Mouse (Mus musculus): ENCODE data around the gene Etv4. TPM values are rescaled to one million over a fixed set of nuclear protein-coding genes. Genes with fewer than 3 reads are reported as not detected.

Gene Etv4
- polyA plus RNA-seq, 1 experiment = 26.9 TPM

DNA sequence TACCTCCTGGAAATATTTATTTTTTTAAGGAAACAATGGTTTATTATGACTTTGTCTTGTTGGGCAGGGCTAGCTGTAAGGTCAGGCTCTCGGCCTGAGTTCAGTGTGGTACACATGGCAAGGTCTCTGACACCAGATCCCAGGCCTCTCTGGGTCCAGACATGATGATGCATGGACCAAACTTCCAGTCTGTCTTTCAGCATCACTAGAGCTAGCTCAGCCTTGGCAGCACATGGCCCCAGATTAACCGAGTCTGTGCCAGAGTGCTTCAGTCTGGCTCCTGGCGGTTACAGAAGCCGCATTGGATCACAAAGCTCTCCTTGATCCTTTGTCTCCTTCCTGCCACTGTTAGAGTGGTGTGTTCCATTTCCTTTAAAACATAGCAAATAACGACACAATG lies 17.8 kb downstream of the Etv4 start:
- Histone ChIP-seq H3K27ac (ENCODE audit: insufficient read depth, low read length) (no peak overlapping the region), H3K4me3 (replicated peaks; ENCODE audit: insufficient read depth, low read depth, low read length) (no peak overlapping the region), H3K27me3 (ENCODE audit: control insufficient read depth, insufficient read depth, low read length) (no peaks in the 10 kb centered on the region), H3K4me1 (ENCODE audit: control insufficient read depth, insufficient read depth, low read length) (no peaks in the 10 kb centered on the region)
- TF ChIP-seq POLR2A (IDR thresholded peaks at IDR 0.05; ENCODE audit: borderline replicate concordance, insufficient read depth, low read length) = no peak
- no peak for TF ChIP-seq CTCF (IDR thresholded peaks at IDR 0.05; ENCODE audit: borderline replicate concordance, insufficient read depth, low read depth, low read length)
- DNase-seq = no peak
- 51% methylated on average over 5 of the region's 5 CpGs for WGBS

DNA sequence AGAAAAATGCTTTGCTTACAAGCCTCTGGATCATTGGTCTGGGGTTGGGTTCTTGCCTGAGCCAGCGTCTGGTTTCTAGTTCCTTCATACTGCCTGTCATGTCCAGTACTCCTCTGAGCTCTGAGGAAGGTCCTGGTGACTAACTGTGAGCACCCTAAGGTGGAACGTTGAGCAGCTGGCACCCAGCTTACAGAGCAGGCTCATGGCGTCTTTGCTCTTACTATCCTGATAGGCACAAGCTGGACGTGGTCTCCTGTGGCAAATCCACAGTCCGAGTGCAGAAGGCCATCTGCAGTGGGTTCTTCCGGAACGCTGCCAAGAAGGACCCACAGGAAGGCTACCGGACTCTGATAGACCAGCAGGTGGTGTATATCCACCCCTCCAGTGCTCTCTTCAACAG lies 20.6 kb downstream of the Etv4 start:
- H3K27me3 ChIP-seq (ENCODE audit: control insufficient read depth, insufficient read depth, low read length) = no peaks in the 10 kb centered on the region
- WGBS = 81% methylated on average over 8 of the region's 8 CpGs
- no peak overlapping the region for H3K27ac ChIP-seq (ENCODE audit: insufficient read depth, low read length)
- no peak overlapping the region for H3K4me3 ChIP-seq (replicated peaks; ENCODE audit: insufficient read depth, low read depth, low read length)
- no peak for TF ChIP-seq POLR2A (IDR thresholded peaks at IDR 0.05; ENCODE audit: borderline replicate concordance, insufficient read depth, low read length)
- no peak for TF ChIP-seq CTCF (IDR thresholded peaks at IDR 0.05; ENCODE audit: borderline replicate concordance, insufficient read depth, low read depth, low read length)
- DNase-seq = no peak
- H3K4me1 ChIP-seq (ENCODE audit: control insufficient read depth, insufficient read depth, low read length) = no peaks in the 10 kb centered on the region

DNA sequence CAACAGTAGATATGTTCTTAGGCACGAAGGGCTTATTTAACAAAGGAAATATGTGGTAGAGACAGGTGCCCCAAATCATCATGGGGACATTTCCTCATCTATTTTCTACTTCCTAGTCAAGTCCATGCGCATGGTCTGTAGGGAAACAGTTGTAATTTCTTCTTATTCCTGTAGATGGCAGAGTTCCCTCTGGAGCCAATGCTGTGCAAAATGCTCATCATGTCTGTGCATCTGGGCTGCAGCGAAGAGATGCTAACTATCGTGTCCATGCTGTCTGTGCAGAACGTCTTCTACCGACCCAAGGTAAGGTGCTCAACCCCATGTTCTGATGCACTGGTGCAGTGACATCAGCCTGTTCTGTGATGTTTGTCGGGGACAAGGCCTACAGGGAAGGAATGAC lies 21.4 kb downstream of the Etv4 start:
- no peaks in the 10 kb centered on the region for H3K4me1 ChIP-seq (ENCODE audit: control insufficient read depth, insufficient read depth, low read length)
- TF ChIP-seq CTCF (IDR thresholded peaks at IDR 0.05; ENCODE audit: borderline replicate concordance, insufficient read depth, low read depth, low read length) = peak; percentile 59; the same call in 1 of the 2 replicates
- no peak for TF ChIP-seq POLR2A (IDR thresholded peaks at IDR 0.05; ENCODE audit: borderline replicate concordance, insufficient read depth, low read length)
- no peaks in the 10 kb centered on the region for H3K27me3 ChIP-seq (ENCODE audit: control insufficient read depth, insufficient read depth, low read length)
- peak in 1 of 2 experiments; percentile 44 for DNase-seq
- 39% methylated on average over 7 of the region's 7 CpGs for WGBS
- no peak overlapping the region for H3K4me3 ChIP-seq (replicated peaks; ENCODE audit: insufficient read depth, low read depth, low read length)
- H3K27ac ChIP-seq (ENCODE audit: insufficient read depth, low read length) = no peak overlapping the region

DNA sequence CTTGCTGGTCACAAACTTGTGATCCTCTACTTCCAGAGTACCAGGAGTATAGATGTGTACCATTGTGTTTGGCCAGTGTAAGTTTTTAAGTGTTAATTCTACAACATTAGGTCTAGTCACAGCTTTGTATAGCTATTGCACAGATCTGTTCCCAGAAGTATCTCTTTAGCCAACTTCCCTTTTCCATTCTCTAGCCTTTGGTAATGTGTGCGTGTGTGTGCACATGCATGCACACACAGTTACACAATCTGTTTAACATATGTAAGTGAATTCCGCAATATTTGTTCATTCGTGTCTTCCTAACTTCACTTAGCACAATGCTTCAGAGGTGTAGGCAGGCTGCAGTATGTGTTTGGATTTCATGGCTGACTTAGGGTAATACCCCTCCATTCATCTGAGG lies 25.6 kb downstream of the Etv4 start:
- no peak for DNase-seq
- Histone ChIP-seq H3K27ac (ENCODE audit: insufficient read depth, low read length) (no peak overlapping the region), H3K4me3 (replicated peaks; ENCODE audit: insufficient read depth, low read depth, low read length) (no peak overlapping the region), H3K4me1 (ENCODE audit: control insufficient read depth, insufficient read depth, low read length) (no peaks in the 10 kb centered on the region), H3K27me3 (ENCODE audit: control insufficient read depth, insufficient read depth, low read length) (no peaks in the 10 kb centered on the region)
- TF ChIP-seq POLR2A (IDR thresholded peaks at IDR 0.05; ENCODE audit: borderline replicate concordance, insufficient read depth, low read length) (no peak), CTCF (IDR thresholded peaks at IDR 0.05; ENCODE audit: borderline replicate concordance, insufficient read depth, low read depth, low read length) (no peak)
- WGBS = 97% methylated on average over 3 of the region's 3 CpGs

DNA sequence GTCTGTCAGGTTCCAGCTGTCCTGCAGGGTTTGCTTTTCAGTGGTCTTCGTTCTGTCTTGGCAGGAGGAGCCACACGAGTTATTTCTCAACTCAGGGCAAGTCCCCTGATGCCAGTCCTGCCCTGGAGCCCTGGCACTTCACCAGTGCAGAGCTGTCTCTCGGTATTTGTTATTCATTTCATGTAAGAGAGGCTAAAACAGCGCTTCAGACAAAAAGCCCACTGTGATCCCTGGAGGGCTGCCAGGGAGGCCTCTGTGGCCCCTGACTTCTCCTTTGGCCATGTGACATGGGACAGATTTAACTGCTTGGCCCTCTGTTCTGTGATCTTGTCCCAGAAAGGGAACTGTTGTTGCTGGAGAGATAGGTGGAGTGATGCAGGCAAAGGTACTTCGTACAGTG lies 26.7 kb downstream of the Etv4 start:
- Histone ChIP-seq H3K4me3 (replicated peaks; ENCODE audit: insufficient read depth, low read depth, low read length) (no peak overlapping the region), H3K27me3 (ENCODE audit: control insufficient read depth, insufficient read depth, low read length) (no peaks in the 10 kb centered on the region), H3K27ac (ENCODE audit: insufficient read depth, low read length) (no peak overlapping the region), H3K4me1 (ENCODE audit: control insufficient read depth, insufficient read depth, low read length) (no peaks in the 10 kb centered on the region)
- WGBS = 14% methylated on average over 5 of the region's 5 CpGs
- DNase-seq = peak; percentile 37 to 50
- TF ChIP-seq POLR2A (IDR thresholded peaks at IDR 0.05; ENCODE audit: borderline replicate concordance, insufficient read depth, low read length) (no peak), CTCF (IDR thresholded peaks at IDR 0.05; ENCODE audit: borderline replicate concordance, insufficient read depth, low read depth, low read length) (no peak)

DNA sequence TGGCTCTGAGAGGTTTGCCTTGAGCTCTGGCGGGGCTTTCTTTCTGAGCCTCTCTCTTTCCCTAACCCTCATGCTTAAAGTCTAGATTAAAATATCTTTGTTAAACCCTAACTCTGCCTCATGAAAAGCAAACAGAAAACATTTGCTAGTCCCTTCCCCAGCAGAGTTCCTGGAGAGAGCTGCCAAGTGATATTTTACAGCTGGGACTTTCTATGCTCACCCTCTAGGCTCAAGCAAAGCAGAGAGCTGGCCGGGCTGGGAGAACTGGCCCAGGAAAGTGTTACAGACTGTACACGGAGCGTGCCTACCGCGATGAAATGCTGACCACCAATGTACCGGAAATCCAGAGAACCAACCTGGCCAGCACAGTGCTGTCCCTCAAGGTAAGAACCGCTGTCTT lies 27.8 kb downstream of the Etv4 start:
- H3K4me1 ChIP-seq (ENCODE audit: control insufficient read depth, insufficient read depth, low read length) = no peaks in the 10 kb centered on the region
- H3K27me3 ChIP-seq (ENCODE audit: control insufficient read depth, insufficient read depth, low read length) = no peaks in the 10 kb centered on the region
- no peak overlapping the region for H3K4me3 ChIP-seq (replicated peaks; ENCODE audit: insufficient read depth, low read depth, low read length)
- no peak overlapping the region for H3K27ac ChIP-seq (ENCODE audit: insufficient read depth, low read length)
- no peak for DNase-seq
- WGBS = 79% methylated on average over 8 of the region's 8 CpGs
- TF ChIP-seq POLR2A (IDR thresholded peaks at IDR 0.05; ENCODE audit: borderline replicate concordance, insufficient read depth, low read length) = no peak
- TF ChIP-seq CTCF (IDR thresholded peaks at IDR 0.05; ENCODE audit: borderline replicate concordance, insufficient read depth, low read depth, low read length) = no peak

DNA sequence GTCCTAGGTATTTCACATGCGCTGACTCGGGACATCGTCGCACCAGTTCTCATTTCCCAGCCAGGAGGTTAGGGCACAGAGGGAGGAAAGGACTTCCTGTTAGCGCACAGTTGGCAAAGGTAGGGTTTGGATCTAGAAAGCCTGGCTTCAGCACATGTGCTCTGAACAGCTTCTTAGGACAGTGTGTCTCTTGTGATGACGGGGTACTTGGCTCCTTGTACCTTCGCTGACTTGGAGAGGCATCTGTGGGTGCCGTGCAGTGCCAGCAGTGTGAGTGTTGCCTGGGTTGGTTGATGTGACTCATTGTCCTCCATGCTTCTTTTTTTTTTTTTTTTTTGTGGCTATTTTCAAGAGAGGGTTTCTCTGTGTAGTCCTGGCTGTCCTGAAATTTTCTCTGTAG lies 28.6 kb downstream of the Etv4 start:
- Histone ChIP-seq H3K27me3 (ENCODE audit: control insufficient read depth, insufficient read depth, low read length) (no peaks in the 10 kb centered on the region), H3K27ac (ENCODE audit: insufficient read depth, low read length) (no peak overlapping the region), H3K4me3 (replicated peaks; ENCODE audit: insufficient read depth, low read depth, low read length) (no peak overlapping the region), H3K4me1 (ENCODE audit: control insufficient read depth, insufficient read depth, low read length) (no peaks in the 10 kb centered on the region)
- peak in 1 of 2 experiments; percentile 42 for DNase-seq
- WGBS = 41% methylated on average over 8 of the region's 8 CpGs
- no peak for TF ChIP-seq CTCF (IDR thresholded peaks at IDR 0.05; ENCODE audit: borderline replicate concordance, insufficient read depth, low read depth, low read length)
- TF ChIP-seq POLR2A (IDR thresholded peaks at IDR 0.05; ENCODE audit: borderline replicate concordance, insufficient read depth, low read length) = no peak

DNA sequence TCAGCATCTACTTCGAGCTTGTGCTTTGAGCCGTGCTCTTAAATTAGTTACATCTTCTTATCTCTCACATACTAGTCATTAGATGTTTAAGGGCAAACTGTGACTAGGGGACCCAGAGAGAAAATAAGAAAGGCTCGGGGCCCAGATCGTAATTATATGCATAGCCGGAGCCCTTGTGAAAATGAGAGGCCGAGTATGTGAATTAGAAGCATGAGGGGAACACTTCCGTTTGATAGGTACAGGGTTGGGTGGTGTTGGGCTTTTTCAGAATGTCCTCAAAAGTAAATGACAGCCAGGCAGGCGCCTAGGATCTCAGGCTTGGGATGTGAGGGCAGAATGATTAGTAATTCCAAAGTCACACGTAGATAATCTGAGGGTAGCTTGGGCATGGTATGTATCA lies 51.6 kb downstream of the Etv4 start:
- H3K4me3 ChIP-seq (replicated peaks; ENCODE audit: insufficient read depth, low read depth, low read length) = peak overlapping the region; percentile 94
- no peak overlapping the region for H3K27ac ChIP-seq (ENCODE audit: insufficient read depth, low read length)
- H3K4me1 ChIP-seq (ENCODE audit: control insufficient read depth, insufficient read depth, low read length) = no peaks in the 10 kb centered on the region
- no peak for DNase-seq
- WGBS = 26% methylated on average over 9 of the region's 9 CpGs
- no peak for TF ChIP-seq POLR2A (IDR thresholded peaks at IDR 0.05; ENCODE audit: borderline replicate concordance, insufficient read depth, low read length)
- no peaks in the 10 kb centered on the region for H3K27me3 ChIP-seq (ENCODE audit: control insufficient read depth, insufficient read depth, low read length)

All from cerebellum, adult 2 months (tissue).